ENCODE assay signal across 8 mouse cellular contexts in the genomic region with DNA sequence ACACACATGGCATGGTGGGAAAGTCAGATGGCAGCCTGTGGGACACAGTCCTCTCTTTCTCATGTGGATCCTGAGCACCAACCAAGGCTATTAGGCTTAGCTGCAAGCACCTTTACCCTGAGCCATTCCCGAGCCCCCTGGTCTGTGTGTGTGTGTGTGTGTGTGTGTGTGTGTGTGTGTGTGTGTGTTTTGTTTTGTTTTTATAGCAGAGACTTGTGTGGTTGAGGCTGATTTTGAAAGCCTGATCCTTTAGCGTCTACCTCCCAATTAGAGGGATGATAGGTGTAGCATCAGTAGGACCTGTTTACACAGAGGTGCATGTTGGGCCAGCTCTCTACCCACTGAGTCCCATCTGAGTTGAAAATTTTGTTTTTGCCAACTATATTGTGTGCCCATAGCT. TPM values are rescaled to one million over a fixed set of nuclear protein-coding genes. Genes with fewer than 3 reads are reported as not detected.
DNase-seq lines count a peak whose midpoint lies in the region; ATAC-seq and TF ChIP-seq lines count a peak whose summit lies in the region.

No protein-coding gene starts in this region.

- H3K4me3 ChIP-seq in kidney, postnatal 0 days (replicated peaks; ENCODE audit: low read depth, low read length) = peak overlapping the region; percentile 55
- peak overlapping the region; percentile 85 for H3K4me3 ChIP-seq in embryonic facial prominence, embryonic 10.5 days
- H3K4me3 ChIP-seq in hindbrain, embryonic 15.5 days = peak overlapping the region; percentile 76
- H3K4me3 ChIP-seq in midbrain, embryonic 15.5 days = peak overlapping the region; percentile 72

- no peaks in the 10 kb centered on the region for H3K9me3 ChIP-seq in kidney, postnatal 0 days (replicated peaks; ENCODE audit: low read length)
- H3K9me3 ChIP-seq in embryonic facial prominence, embryonic 10.5 days = no peaks in the 10 kb centered on the region
- no peaks in the 10 kb centered on the region for H3K9me3 ChIP-seq in hindbrain, embryonic 15.5 days
- H3K9me3 ChIP-seq in midbrain, embryonic 15.5 days = no peaks in the 10 kb centered on the region

- H3K9ac ChIP-seq in kidney, postnatal 0 days (ENCODE audit: low read depth, low read length) = peak overlapping the region; percentile 88; the same call in 1 of the 2 replicates
- peak overlapping the region; percentile 90 for H3K9ac ChIP-seq in hindbrain, embryonic 15.5 days
- peak overlapping the region; percentile 96 for H3K9ac ChIP-seq in midbrain, embryonic 15.5 days

- no peak; the same call in 1 of the 2 replicates for ATAC-seq in kidney, postnatal 0 days (replicated peaks; ENCODE audit: low FRiP score, low read depth)
- peak; percentile 21; the same call in 1 of the 2 replicates for ATAC-seq in hindbrain, embryonic 15.5 days (ENCODE audit: low FRiP score, low read depth)
- ATAC-seq in midbrain, embryonic 15.5 days (replicated peaks) = peak; percentile 35

- H3K4me2 ChIP-seq in kidney, postnatal 0 days (ENCODE audit: low read length) = peak overlapping the region; percentile 68
- H3K4me2 ChIP-seq in hindbrain, embryonic 15.5 days = peak overlapping the region; percentile 91
- peak overlapping the region; percentile 84 for H3K4me2 ChIP-seq in midbrain, embryonic 15.5 days

- peaks cover 14% of the 10 kb centered on the region; the same call in 1 of the 2 replicates for H3K4me1 ChIP-seq in kidney, postnatal 0 days (replicated peaks; ENCODE audit: insufficient read depth, low read length)
- peaks cover 27% of the 10 kb centered on the region for H3K4me1 ChIP-seq in embryonic facial prominence, embryonic 10.5 days
- H3K4me1 ChIP-seq in hindbrain, embryonic 15.5 days (replicated peaks) = peaks cover 34% of the 10 kb centered on the region
- H3K4me1 ChIP-seq in midbrain, embryonic 15.5 days = peaks cover 24% of the 10 kb centered on the region

- H3K36me3 ChIP-seq in kidney, postnatal 0 days (ENCODE audit: insufficient read depth, low read length) = no peaks in the 10 kb centered on the region
- no peaks in the 10 kb centered on the region for H3K36me3 ChIP-seq in embryonic facial prominence, embryonic 10.5 days (replicated peaks)
- no peaks in the 10 kb centered on the region for H3K36me3 ChIP-seq in hindbrain, embryonic 15.5 days
- no peaks in the 10 kb centered on the region for H3K36me3 ChIP-seq in midbrain, embryonic 15.5 days (replicated peaks)

- 44% methylated on average over 2 of the region's 2 CpGs for WGBS in kidney, postnatal 0 days
- 59% methylated on average over 2 of the region's 2 CpGs for WGBS in embryonic facial prominence, embryonic 10.5 days
- WGBS in hindbrain, embryonic 15.5 days = 51% methylated on average over 2 of the region's 2 CpGs
- WGBS in midbrain, embryonic 15.5 days = 50% methylated on average over 2 of the region's 2 CpGs

- no peaks in the 10 kb centered on the region for H3K27me3 ChIP-seq in kidney, postnatal 0 days (ENCODE audit: insufficient read depth, low read length)
- peaks cover 5% of the 10 kb centered on the region; the same call in 1 of the 2 replicates for H3K27me3 ChIP-seq in embryonic facial prominence, embryonic 10.5 days (replicated peaks; ENCODE audit: low read depth, poor library complexity, severe bottlenecking)
- 0 out of 2 replicates have a peak, but pooled peaks cover 3% of the 10 kb centered on the region for H3K27me3 ChIP-seq in hindbrain, embryonic 15.5 days
- H3K27me3 ChIP-seq in midbrain, embryonic 15.5 days (replicated peaks) = 0 out of 2 replicates have a peak, but pooled peaks cover 6% of the 10 kb centered on the region

- TF ChIP-seq CTCF in kidney, postnatal 0 days (IDR thresholded peaks at IDR 0.05; ENCODE audit: low read depth) = no peak

- H3K27ac ChIP-seq in kidney, postnatal 0 days = peak overlapping the region; percentile 93
- H3K27ac ChIP-seq in embryonic facial prominence, embryonic 10.5 days (replicated peaks) = peak overlapping the region; percentile 96
- H3K27ac ChIP-seq in hindbrain, embryonic 15.5 days (replicated peaks) = peak overlapping the region; percentile 95
- H3K27ac ChIP-seq in midbrain, embryonic 15.5 days = peak overlapping the region; percentile 96

- no peak for DNase-seq in kidney, postnatal 0 days (ENCODE audit: low spot score)
- no peak for DNase-seq in kidney, postnatal 14 days
- DNase-seq in embryonic facial prominence, embryonic 10.5 days (ENCODE audit: low spot score) = no peak
- no peak for DNase-seq in yolk sac, embryonic 10.5 days (ENCODE audit: low spot score)
- DNase-seq in ovary, adult 18-20 months (ENCODE audit: low spot score) = no peak
- DNase-seq in thymus, postnatal 36 days = no peak

RNA-seq across cellular contexts. Expression of gene Gm10778, which starts 4.7 kb away (rescaled TPM):
- polyA plus RNA-seq in kidney, postnatal 0 days (2015; fragmentation: Nextera tagmentation; extraction: Ambion mirVana) = 4.0 TPM in 2 replicates
- polyA plus RNA-seq in embryonic facial prominence, embryonic 10.5 days (2016; fragmentation: Nextera tagmentation; extraction: Ambion mirVana) = 3.9 and 5.3 TPM in 2 replicates
- 5.4 and 6.5 TPM in 2 replicates for polyA plus RNA-seq in hindbrain, embryonic 15.5 days (2015; fragmentation: Nextera tagmentation; extraction: Ambion mirVana)
- polyA plus RNA-seq in midbrain, embryonic 15.5 days (2015; fragmentation: Nextera tagmentation; extraction: Ambion mirVana) = 6.6 and 6.9 TPM in 2 replicates

RNA-seq across cellular contexts. Expression of gene Ankrd24, which starts 15.8 kb away (rescaled TPM):
- polyA plus RNA-seq in kidney, postnatal 0 days (2015; fragmentation: Nextera tagmentation; extraction: Ambion mirVana) = 10.2 and 10.7 TPM in 2 replicates
- polyA plus RNA-seq in embryonic facial prominence, embryonic 10.5 days (2016; fragmentation: Nextera tagmentation; extraction: Ambion mirVana) = 5.3 and 7.3 TPM in 2 replicates
- polyA plus RNA-seq in hindbrain, embryonic 15.5 days (2015; fragmentation: Nextera tagmentation; extraction: Ambion mirVana) = 19.4 and 23.6 TPM in 2 replicates
- polyA plus RNA-seq in midbrain, embryonic 15.5 days (2015; fragmentation: Nextera tagmentation; extraction: Ambion mirVana) = 19.1 and 20.2 TPM in 2 replicates

RNA-seq across cellular contexts. Expression of gene Sirt6, which starts 16.6 kb away (rescaled TPM):
- 27.0 and 27.5 TPM in 2 replicates for polyA plus RNA-seq in kidney, postnatal 0 days (2015; fragmentation: Nextera tagmentation; extraction: Ambion mirVana)
- polyA plus RNA-seq in embryonic facial prominence, embryonic 10.5 days (2016; fragmentation: Nextera tagmentation; extraction: Ambion mirVana) = 55.1 and 59.2 TPM in 2 replicates
- 49.0 and 49.1 TPM in 2 replicates for polyA plus RNA-seq in hindbrain, embryonic 15.5 days (2015; fragmentation: Nextera tagmentation; extraction: Ambion mirVana)
- 60.1 and 60.4 TPM in 2 replicates for polyA plus RNA-seq in midbrain, embryonic 15.5 days (2015; fragmentation: Nextera tagmentation; extraction: Ambion mirVana)

RNA-seq across cellular contexts. Expression of gene BC025920, which starts 38.1 kb away (rescaled TPM):
- 0.33 and 0.37 TPM in 2 replicates for polyA plus RNA-seq in kidney, postnatal 0 days (2015; fragmentation: Nextera tagmentation; extraction: Ambion mirVana)
- polyA plus RNA-seq in embryonic facial prominence, embryonic 10.5 days (2016; fragmentation: Nextera tagmentation; extraction: Ambion mirVana) = 1.5 and 2.1 TPM in 2 replicates
- 1.7 and 2.1 TPM in 2 replicates for polyA plus RNA-seq in hindbrain, embryonic 15.5 days (2015; fragmentation: Nextera tagmentation; extraction: Ambion mirVana)
- 1.8 and 2.0 TPM in 2 replicates for polyA plus RNA-seq in midbrain, embryonic 15.5 days (2015; fragmentation: Nextera tagmentation; extraction: Ambion mirVana)

RNA-seq across cellular contexts. Expression of gene Tle6, which starts 43.3 kb away (rescaled TPM):
- 7.3 and 9.4 TPM in 2 replicates for polyA plus RNA-seq in kidney, postnatal 0 days (2015; fragmentation: Nextera tagmentation; extraction: Ambion mirVana)
- polyA plus RNA-seq in embryonic facial prominence, embryonic 10.5 days (2016; fragmentation: Nextera tagmentation; extraction: Ambion mirVana) = 7.1 and 8.2 TPM in 2 replicates
- 8.7 and 9.8 TPM in 2 replicates for polyA plus RNA-seq in hindbrain, embryonic 15.5 days (2015; fragmentation: Nextera tagmentation; extraction: Ambion mirVana)
- 6.7 and 8.0 TPM in 2 replicates for polyA plus RNA-seq in midbrain, embryonic 15.5 days (2015; fragmentation: Nextera tagmentation; extraction: Ambion mirVana)
